Mouse (Mus musculus) spleen, adult 2 months (tissue): ENCODE measurements around the gene Gda.

Experiments
- CTCF ChIP-seq: fragments of 200-500 bp; IDR thresholded peaks from 2 replicates; pipeline ENCODE4 v1.5.1; 2011; ENCODE audit warnings: mild to moderate bottlenecking, inconsistent platforms; ENCODE audit not compliant: insufficient read depth, insufficient read length, insufficient replicate concordance; ENCODE audit errors: extremely low read depth
- POLR2A ChIP-seq: fragments of 200-500 bp; IDR thresholded peaks from 2 replicates; pipeline ENCODE4 v1.6.1; 2011; ENCODE audit warnings: low read depth, low read length, inconsistent platforms

DNA sequence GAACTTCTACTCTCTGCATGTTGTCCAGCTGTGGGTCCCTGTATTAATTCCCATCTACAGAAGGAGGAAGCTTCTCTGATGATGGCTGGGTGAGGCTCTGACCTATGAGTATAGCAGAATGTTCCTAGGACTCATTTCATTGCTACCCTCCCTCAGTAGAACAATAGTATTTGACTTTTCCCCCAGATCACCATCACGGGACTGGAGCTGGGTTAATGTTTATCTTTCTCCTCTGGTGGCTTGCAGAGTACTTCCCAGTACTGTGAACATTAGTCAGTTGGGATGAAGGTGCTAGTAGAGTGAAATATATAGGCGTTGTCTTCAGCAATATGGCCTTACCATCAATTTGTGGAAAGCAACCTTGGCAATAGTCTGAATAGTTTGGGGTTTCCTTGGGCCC lies 31.5 kb upstream of the Gda start:
- TF ChIP-seq CTCF (no peak), POLR2A (no peak)
